Mouse (Mus musculus): ENCODE data around the gene Gm11639. TPM values are rescaled to one million over a fixed set of nuclear protein-coding genes. Genes with fewer than 3 reads are reported as not detected.
A peak's percentile ranks its signal among the peaks of the same experiment; 100 is the strongest.

The Gm11639 gene
- polyA plus RNA-seq, 1 experiment from 2014 or later = not detected

DNA sequence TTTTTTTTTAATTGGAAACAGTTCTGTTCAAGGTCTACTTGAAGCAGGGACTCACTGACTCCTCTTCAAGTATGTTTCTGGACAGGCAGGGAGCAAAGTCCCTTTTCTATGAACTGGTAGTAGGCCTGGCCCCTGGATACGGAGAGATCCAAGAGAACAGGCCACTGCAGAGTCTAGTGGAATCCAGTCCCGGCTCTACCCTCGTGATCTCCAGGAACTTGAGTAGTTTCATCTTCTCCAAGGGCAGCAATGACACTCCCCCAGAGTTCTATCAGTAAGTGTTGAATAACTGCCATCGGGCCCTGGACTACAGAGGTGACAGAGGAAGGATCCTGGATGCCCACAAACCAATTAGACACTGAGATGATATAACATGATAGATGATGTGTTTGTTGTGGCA, 470.4 kb downstream of the Gm11639 start:
- no peak overlapping the region for H3K9ac ChIP-seq (ENCODE audit: low read depth, low read length)
- no peaks in the 10 kb centered on the region for H3K27me3 ChIP-seq (replicated peaks; ENCODE audit: control insufficient read depth, insufficient read depth, low read length)
- WGBS = 39% methylated on average over 4 of the region's 4 CpGs
- no peak overlapping the region for H3K4me3 ChIP-seq (ENCODE audit: low read depth, low read length)
- no peaks in the 10 kb centered on the region for H3K9me3 ChIP-seq (ENCODE audit: control insufficient read depth)
- H3K4me1 ChIP-seq (replicated peaks; ENCODE audit: control insufficient read depth, insufficient read depth, low read length) = no peaks in the 10 kb centered on the region
- no peaks in the 10 kb centered on the region for H3K36me3 ChIP-seq (ENCODE audit: control insufficient read depth, insufficient read depth)
- TF ChIP-seq CTCF (IDR thresholded peaks at IDR 0.05; ENCODE audit: low read depth) = no peak
- ATAC-seq = peak; percentile 58
- no peak overlapping the region for H3K4me2 ChIP-seq (replicated peaks; ENCODE audit: low read depth)
- no peak overlapping the region for H3K27ac ChIP-seq (ENCODE audit: low read depth, low read length)

- Histone ChIP-seq H3K9me3 (ENCODE audit: control insufficient read depth) (no peaks in the 10 kb centered on the region), H3K27ac (ENCODE audit: low read depth, low read length) (no peak overlapping the region), H3K9ac (ENCODE audit: low read depth, low read length) (no peak overlapping the region), H3K4me1 (replicated peaks; ENCODE audit: control insufficient read depth, insufficient read depth, low read length) (no peaks in the 10 kb centered on the region), H3K4me2 (replicated peaks; ENCODE audit: low read depth) (no peak overlapping the region), H3K36me3 (ENCODE audit: control insufficient read depth, insufficient read depth) (no peaks in the 10 kb centered on the region), H3K4me3 (ENCODE audit: low read depth, low read length) (no peak overlapping the region), H3K27me3 (replicated peaks; ENCODE audit: control insufficient read depth, insufficient read depth, low read length) (no peaks in the 10 kb centered on the region)
- no peak for TF ChIP-seq CTCF (IDR thresholded peaks at IDR 0.05; ENCODE audit: low read depth)
- 85% methylated on average over 19 of the region's 19 CpGs for WGBS
- no peak for ATAC-seq
Observed at GRCm38 (mm10) chr11:105156748-105157267, 471.3 kb downstream of the Gm11639 start.

- no peak overlapping the region for H3K4me3 ChIP-seq (ENCODE audit: low read depth, low read length)
- H3K27ac ChIP-seq (ENCODE audit: low read depth, low read length) = no peak overlapping the region
- TF ChIP-seq CTCF (IDR thresholded peaks at IDR 0.05; ENCODE audit: low read depth) = no peak
- no peaks in the 10 kb centered on the region for H3K27me3 ChIP-seq (replicated peaks; ENCODE audit: control insufficient read depth, insufficient read depth, low read length)
- H3K4me1 ChIP-seq (replicated peaks; ENCODE audit: control insufficient read depth, insufficient read depth, low read length) = no peaks in the 10 kb centered on the region
- no peaks in the 10 kb centered on the region for H3K9me3 ChIP-seq (ENCODE audit: control insufficient read depth)
- no peaks in the 10 kb centered on the region for H3K36me3 ChIP-seq (ENCODE audit: control insufficient read depth, insufficient read depth)
- no peak overlapping the region for H3K4me2 ChIP-seq (replicated peaks; ENCODE audit: low read depth)
- ATAC-seq = no peak
- no peak overlapping the region for H3K9ac ChIP-seq (ENCODE audit: low read depth, low read length)
Observed at GRCm38 (mm10) chr11:105158047-105158446, 472.5 kb downstream of the Gm11639 start.

GRCm38 (mm10) chr11:105159673-105160360, 474.3 kb downstream of the Gm11639 start:
- no peak for ATAC-seq

GRCm38 (mm10) chr11:105161411-105161810, 475.9 kb downstream of the Gm11639 start:
- Histone ChIP-seq H3K36me3 (ENCODE audit: control insufficient read depth, insufficient read depth) (no peaks in the 10 kb centered on the region), H3K4me1 (replicated peaks; ENCODE audit: control insufficient read depth, insufficient read depth, low read length) (no peaks in the 10 kb centered on the region), H3K4me3 (ENCODE audit: low read depth, low read length) (no peak overlapping the region), H3K27ac (ENCODE audit: low read depth, low read length) (no peak overlapping the region), H3K9ac (ENCODE audit: low read depth, low read length) (no peak overlapping the region), H3K9me3 (ENCODE audit: control insufficient read depth) (peaks cover 9% of the 10 kb centered on the region; the same call in 1 of the 2 replicates), H3K4me2 (replicated peaks; ENCODE audit: low read depth) (no peak overlapping the region), H3K27me3 (replicated peaks; ENCODE audit: control insufficient read depth, insufficient read depth, low read length) (no peaks in the 10 kb centered on the region)
- no peak for TF ChIP-seq CTCF (IDR thresholded peaks at IDR 0.05; ENCODE audit: low read depth)
- 88% methylated on average over 2 of the region's 2 CpGs for WGBS
- no peak for ATAC-seq

More at GRCm38 (mm10) chr11:105159673-105160360, 474.3 kb downstream of the Gm11639 start:
- Histone ChIP-seq H3K4me3 (ENCODE audit: low read depth, low read length) (no peak overlapping the region), H3K27ac (ENCODE audit: low read depth, low read length) (no peak overlapping the region), H3K9me3 (ENCODE audit: control insufficient read depth) (peaks cover 5% of the 10 kb centered on the region; the same call in 1 of the 2 replicates), H3K27me3 (replicated peaks; ENCODE audit: control insufficient read depth, insufficient read depth, low read length) (no peaks in the 10 kb centered on the region), H3K9ac (ENCODE audit: low read depth, low read length) (no peak overlapping the region), H3K36me3 (ENCODE audit: control insufficient read depth, insufficient read depth) (no peaks in the 10 kb centered on the region), H3K4me1 (replicated peaks; ENCODE audit: control insufficient read depth, insufficient read depth, low read length) (no peaks in the 10 kb centered on the region), H3K4me2 (replicated peaks; ENCODE audit: low read depth) (no peak overlapping the region)
- WGBS = 57% methylated on average over 6 of the region's 6 CpGs
- no peak for TF ChIP-seq CTCF (IDR thresholded peaks at IDR 0.05; ENCODE audit: low read depth)

DNA sequence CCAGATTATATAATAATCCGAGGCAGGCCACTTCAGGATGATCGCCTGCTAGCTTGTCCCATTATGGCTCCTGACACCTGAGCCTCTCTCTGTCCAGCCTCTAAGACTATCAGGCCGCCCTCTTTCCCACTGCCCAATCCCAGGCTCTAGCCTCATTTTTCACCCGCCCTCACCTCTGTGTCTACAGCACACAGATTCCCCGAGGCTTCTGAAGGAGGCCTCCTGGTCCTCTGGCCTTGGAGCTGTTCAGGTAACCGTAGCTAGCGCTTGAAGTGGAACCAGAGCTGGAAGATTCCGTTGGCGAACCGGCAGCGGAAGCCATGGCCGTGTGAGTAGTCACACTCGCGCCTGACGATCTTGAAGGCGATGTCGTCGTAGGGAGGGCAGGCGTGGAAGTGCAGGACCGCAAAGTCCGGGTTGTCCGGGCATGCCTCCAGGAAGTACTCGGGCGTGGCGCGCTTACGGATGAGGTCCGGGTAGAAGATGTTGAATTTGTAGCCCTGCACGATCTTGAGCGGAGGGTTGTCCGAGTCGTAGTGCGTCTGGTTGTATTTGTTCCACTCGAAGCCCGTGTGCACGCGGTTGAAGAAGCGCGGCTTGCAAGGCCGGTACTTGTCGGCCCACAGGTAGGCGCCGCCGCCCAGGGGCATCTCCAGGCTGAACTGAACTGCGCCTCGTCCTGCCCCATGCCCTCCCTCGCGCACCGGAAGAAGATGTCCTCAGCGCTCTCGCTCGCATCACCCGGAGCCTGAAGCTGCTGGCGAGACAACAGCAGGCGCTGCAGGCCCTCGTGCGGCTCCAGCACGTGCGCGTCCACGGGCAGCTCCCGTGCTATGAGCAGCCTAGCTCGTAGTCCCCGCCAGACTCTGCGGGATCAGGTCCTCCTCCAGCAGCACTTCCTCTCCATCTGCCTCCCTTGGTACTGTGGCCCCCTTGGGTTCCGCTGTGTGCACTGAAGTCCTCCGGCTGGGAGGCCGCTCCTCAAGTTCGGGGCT, 479.3 kb downstream of the Gm11639 start:
- ATAC-seq = no peak

More for the DNA sequence above, 479.3 kb downstream of the Gm11639 start:
- Histone ChIP-seq H3K9ac (ENCODE audit: low read depth, low read length) (no peak overlapping the region), H3K4me3 (ENCODE audit: low read depth, low read length) (no peak overlapping the region), H3K9me3 (ENCODE audit: control insufficient read depth) (peaks cover 9% of the 10 kb centered on the region; the same call in 1 of the 2 replicates), H3K27me3 (replicated peaks; ENCODE audit: control insufficient read depth, insufficient read depth, low read length) (no peaks in the 10 kb centered on the region), H3K4me2 (replicated peaks; ENCODE audit: low read depth) (no peak overlapping the region), H3K27ac (ENCODE audit: low read depth, low read length) (no peak overlapping the region), H3K36me3 (ENCODE audit: control insufficient read depth, insufficient read depth) (no peaks in the 10 kb centered on the region), H3K4me1 (replicated peaks; ENCODE audit: control insufficient read depth, insufficient read depth, low read length) (no peaks in the 10 kb centered on the region)
- WGBS = 81% methylated on average over 69 of the region's 69 CpGs
- no peak for TF ChIP-seq CTCF (IDR thresholded peaks at IDR 0.05; ENCODE audit: low read depth)

Measured in intestine, postnatal 0 days (tissue).